24 mouse cellular contexts compared by ENCODE assay signal in the genomic region with DNA sequence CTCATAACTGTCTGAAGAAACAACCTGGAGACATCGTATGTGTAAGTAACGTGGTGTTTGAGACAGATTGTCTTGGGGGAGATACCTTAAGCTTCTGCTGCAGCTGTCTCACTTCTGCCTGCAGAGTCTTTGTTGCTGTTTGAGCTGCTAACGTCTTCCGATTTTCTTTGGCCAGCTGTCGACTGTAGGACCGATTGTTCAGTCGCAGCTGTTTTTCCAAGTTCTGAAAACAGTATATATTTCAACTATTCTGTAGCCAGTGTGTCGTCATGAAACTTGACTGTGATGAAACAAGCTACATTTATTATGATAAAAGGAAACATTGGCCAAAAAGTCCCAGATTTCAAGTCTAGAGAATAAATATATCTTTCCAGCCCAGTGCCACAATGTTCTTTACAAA. TPM values are rescaled to one million over a fixed set of nuclear protein-coding genes. Genes with fewer than 3 reads are reported as not detected.
DNase-seq lines count a peak whose midpoint lies in the region; ATAC-seq and TF ChIP-seq lines count a peak whose summit lies in the region.
"Had no signal": no experiment of that assay in that cellular context is flagged by ENCODE, and none has a peak within 500 bp of the region (broad histone marks: within the 10 kb centered on the region; RNA-seq: fewer than 3 reads in every experiment).

No protein-coding gene starts in this region.

- H3K36me3 ChIP-seq in embryonic facial prominence, embryonic 14.5 days (ENCODE audit: control insufficient read depth, insufficient read depth, low read length): no peaks in the 10 kb centered on the region
- H3K36me3 ChIP-seq in embryonic facial prominence, embryonic 10.5 days (replicated peaks): no peaks in the 10 kb centered on the region
- H3K36me3 ChIP-seq in lung, embryonic 14.5 days (ENCODE audit: insufficient read depth): no peaks in the 10 kb centered on the region
- no peaks in the 10 kb centered on the region for H3K36me3 ChIP-seq in lung, postnatal 0 days (ENCODE audit: insufficient read depth, low read length)
- H3K36me3 ChIP-seq: embryonic facial prominence, embryonic 13.5 days; forebrain, embryonic 15.5 days; G1E had no signal

- H3K27me3 ChIP-seq in embryonic facial prominence, embryonic 14.5 days (replicated peaks; ENCODE audit: control insufficient read depth, insufficient read depth, low read length): no peaks in the 10 kb centered on the region
- H3K27me3 ChIP-seq in embryonic facial prominence, embryonic 10.5 days (replicated peaks; ENCODE audit: low read depth, poor library complexity, severe bottlenecking): no peaks in the 10 kb centered on the region
- no peaks in the 10 kb centered on the region for H3K27me3 ChIP-seq in lung, embryonic 14.5 days (ENCODE audit: insufficient read depth, low read length)
- no peaks in the 10 kb centered on the region for H3K27me3 ChIP-seq in lung, postnatal 0 days (replicated peaks; ENCODE audit: insufficient read depth, low read length)
- H3K27me3 ChIP-seq: CH12.LX; embryonic facial prominence, embryonic 13.5 days; forebrain, embryonic 13.5 days; forebrain, embryonic 15.5 days; Patski had no signal

- no peaks in the 10 kb centered on the region for H3K9me3 ChIP-seq in embryonic facial prominence, embryonic 14.5 days (ENCODE audit: control insufficient read depth, low read length)
- H3K9me3 ChIP-seq in embryonic facial prominence, embryonic 10.5 days: no peaks in the 10 kb centered on the region
- no peaks in the 10 kb centered on the region; the same call in 1 of the 2 replicates for H3K9me3 ChIP-seq in lung, embryonic 14.5 days (ENCODE audit: low read depth, low read length)
- H3K9me3 ChIP-seq in lung, postnatal 0 days (ENCODE audit: low read length): no peaks in the 10 kb centered on the region
- H3K9me3 ChIP-seq: embryonic facial prominence, embryonic 13.5 days; forebrain, embryonic 13.5 days; forebrain, embryonic 15.5 days; G1E had no signal

- ATAC-seq in embryonic facial prominence, embryonic 14.5 days (ENCODE audit: low read depth): no peak
- no peak for ATAC-seq in lung, embryonic 14.5 days (ENCODE audit: insufficient read depth)
- ATAC-seq in lung, postnatal 0 days: no peak
- ATAC-seq: activated CD4-positive, CD25-positive, alpha-beta regulatory T cell, adult 4 months; CD4-positive, CD25-positive, alpha-beta regulatory T cell, adult 4 months; forebrain, embryonic 13.5 days; forebrain, embryonic 15.5 days; forebrain, postnatal 0 days; Patski had no signal

- H3K4me2 ChIP-seq in embryonic facial prominence, embryonic 14.5 days (ENCODE audit: low read depth, low read length): no peak overlapping the region
- no peak overlapping the region for H3K4me2 ChIP-seq in lung, embryonic 14.5 days
- H3K4me2 ChIP-seq in lung, postnatal 0 days (replicated peaks; ENCODE audit: low read depth, low read length): no peak overlapping the region
- H3K4me2 ChIP-seq: embryonic facial prominence, embryonic 13.5 days; forebrain, embryonic 13.5 days; forebrain, embryonic 15.5 days had no signal

- no peak overlapping the region for H3K9ac ChIP-seq in embryonic facial prominence, embryonic 14.5 days (ENCODE audit: low read depth, low read length)
- no peak overlapping the region for H3K9ac ChIP-seq in lung, embryonic 14.5 days
- H3K9ac ChIP-seq in lung, postnatal 0 days (replicated peaks; ENCODE audit: low read depth): no peak overlapping the region
- H3K9ac ChIP-seq: embryonic facial prominence, embryonic 13.5 days; forebrain, embryonic 13.5 days; forebrain, embryonic 15.5 days; forebrain, postnatal 0 days had no signal

- 0 out of 2 replicates have a peak overlapping the region, but pooled peaks have one; percentile 21 for H3K27ac ChIP-seq in embryonic facial prominence, embryonic 14.5 days (replicated peaks; ENCODE audit: low read depth, low read length)
- H3K27ac ChIP-seq in embryonic facial prominence, embryonic 10.5 days (replicated peaks): no peak overlapping the region
- no peak overlapping the region for H3K27ac ChIP-seq in lung, embryonic 14.5 days (ENCODE audit: low read depth)
- H3K27ac ChIP-seq in lung, postnatal 0 days (ENCODE audit: low read length): no peak overlapping the region
- H3K27ac ChIP-seq: embryonic facial prominence, embryonic 13.5 days; forebrain, embryonic 13.5 days; forebrain, embryonic 15.5 days had no signal

- DNase-seq in embryonic facial prominence, embryonic 14.5 days (ENCODE audit: low spot score): peak; percentile 60
- DNase-seq in embryonic facial prominence, embryonic 10.5 days (ENCODE audit: low spot score): no peak
- peak; percentile 37 for DNase-seq in lung, embryonic 14.5 days
- no peak for DNase-seq in lung, postnatal 14 days
- peak; percentile 63 for DNase-seq in lung, postnatal 0 days (ENCODE audit: low spot score)
- DNase-seq in lung, postnatal 25 days (ENCODE audit: low spot score): no peak
- DNase-seq: adrenal gland, adult 8-10 months; adrenal gland, postnatal 14 days; adrenal gland, postnatal 36 days; B cell, adult 2 months; cerebellum, adult 11-12 months; cerebellum, adult 2 months; cerebellum, adult 9-10 months; cerebellum, postnatal 10 days; cerebellum, postnatal 25 days; forebrain, postnatal 0 days had no signal

- 72% methylated on average over 8 of the region's 8 CpGs for WGBS in embryonic facial prominence, embryonic 14.5 days
- 82% methylated on average over 8 of the region's 8 CpGs for WGBS in embryonic facial prominence, embryonic 10.5 days
- WGBS in lung, embryonic 14.5 days: 37% methylated on average over 8 of the region's 8 CpGs
- WGBS in lung, postnatal 0 days: 55% methylated on average over 8 of the region's 8 CpGs

- TF ChIP-seq EP300 in lung, postnatal 0 days (IDR thresholded peaks at IDR 0.05): no peak

- H3K4me3 ChIP-seq in embryonic facial prominence, embryonic 14.5 days (ENCODE audit: low read depth, low read length): no peak overlapping the region
- no peak overlapping the region for H3K4me3 ChIP-seq in embryonic facial prominence, embryonic 10.5 days
- H3K4me3 ChIP-seq in lung, embryonic 14.5 days (ENCODE audit: low read depth, low read length): no peak overlapping the region
- no peak overlapping the region for H3K4me3 ChIP-seq in lung, postnatal 0 days (ENCODE audit: low read depth, low read length)
- H3K4me3 ChIP-seq: embryonic facial prominence, embryonic 13.5 days; forebrain, embryonic 13.5 days; forebrain, embryonic 15.5 days had no signal

- TF ChIP-seq CTCF in lung, embryonic 14.5 days (IDR thresholded peaks at IDR 0.05; ENCODE audit: low read depth): no peak
- no peak for TF ChIP-seq CTCF in lung, postnatal 0 days (IDR thresholded peaks at IDR 0.05)

- H3K4me1 ChIP-seq in embryonic facial prominence, embryonic 14.5 days (ENCODE audit: control insufficient read depth, insufficient read depth, low read length): no peaks in the 10 kb centered on the region
- peaks cover 6% of the 10 kb centered on the region for H3K4me1 ChIP-seq in embryonic facial prominence, embryonic 10.5 days
- no peaks in the 10 kb centered on the region; the same call in 1 of the 2 replicates for H3K4me1 ChIP-seq in lung, embryonic 14.5 days (ENCODE audit: insufficient read depth)
- no peaks in the 10 kb centered on the region; the same call in none of the 2 replicates for H3K4me1 ChIP-seq in lung, postnatal 0 days (ENCODE audit: insufficient read depth, low read depth, low read length)
- H3K4me1 ChIP-seq: embryonic facial prominence, embryonic 13.5 days; forebrain, embryonic 13.5 days had no signal

RNA-seq across cellular contexts. Expression of gene Lca5l, which starts 18.4 kb away (rescaled TPM):
- polyA plus RNA-seq in embryonic facial prominence, embryonic 14.5 days (2014; fragmentation: Nextera tagmentation; extraction: Ambion mirVana): 1.8 and 2.1 TPM in 2 replicates
- 0.80 and 0.85 TPM in 2 replicates for polyA plus RNA-seq in embryonic facial prominence, embryonic 10.5 days (2016; fragmentation: Nextera tagmentation; extraction: Ambion mirVana)
- 1.1 and 1.9 TPM in 2 replicates for polyA plus RNA-seq in lung, embryonic 14.5 days (2014; fragmentation: Nextera tagmentation; extraction: Ambion mirVana)
- polyA plus RNA-seq in lung, postnatal 0 days (2015; fragmentation: Nextera tagmentation; extraction: Ambion mirVana): 1.4 TPM in 2 replicates
- polyA plus RNA-seq: CD4-positive, CD25-positive, alpha-beta regulatory T cell, adult 4 months; G1E had no signal

RNA-seq across cellular contexts. Expression of gene Sh3bgr, which starts 26.6 kb away (rescaled TPM):
- 25.4 and 40.9 TPM in 2 replicates for polyA plus RNA-seq in embryonic facial prominence, embryonic 14.5 days (2014; fragmentation: Nextera tagmentation; extraction: Ambion mirVana)
- 1.5 and 1.7 TPM in 2 replicates for polyA plus RNA-seq in embryonic facial prominence, embryonic 10.5 days (2016; fragmentation: Nextera tagmentation; extraction: Ambion mirVana)
- polyA plus RNA-seq in lung, embryonic 14.5 days (2014; fragmentation: Nextera tagmentation; extraction: Ambion mirVana): 1.9 and 6.6 TPM in 2 replicates
- polyA plus RNA-seq in lung, postnatal 0 days (2015; fragmentation: Nextera tagmentation; extraction: Ambion mirVana): 8.2 TPM in 2 replicates
- polyA plus RNA-seq: activated CD4-positive, CD25-positive, alpha-beta regulatory T cell, adult 4 months; CD4-positive, CD25-positive, alpha-beta regulatory T cell, adult 4 months; G1E had no signal

RNA-seq across cellular contexts. Expression of gene Wrb, which starts 28.4 kb away (rescaled TPM):
- 61.3 and 63.0 TPM in 2 replicates for polyA plus RNA-seq in embryonic facial prominence, embryonic 14.5 days (2014; fragmentation: Nextera tagmentation; extraction: Ambion mirVana)
- 86.2 and 94.3 TPM in 2 replicates for polyA plus RNA-seq in embryonic facial prominence, embryonic 10.5 days (2016; fragmentation: Nextera tagmentation; extraction: Ambion mirVana)
- 53.3 and 56.2 TPM in 2 replicates for polyA plus RNA-seq in lung, embryonic 14.5 days (2014; fragmentation: Nextera tagmentation; extraction: Ambion mirVana)
- 25.3 and 28.6 TPM in 2 replicates for polyA plus RNA-seq in lung, postnatal 0 days (2015; fragmentation: Nextera tagmentation; extraction: Ambion mirVana)

RNA-seq across cellular contexts. Expression of gene Hmgn1, which starts 46.1 kb away (rescaled TPM):
- 528 and 592 TPM in 2 replicates for polyA plus RNA-seq in embryonic facial prominence, embryonic 14.5 days (2014; fragmentation: Nextera tagmentation; extraction: Ambion mirVana)
- polyA plus RNA-seq in embryonic facial prominence, embryonic 10.5 days (2016; fragmentation: Nextera tagmentation; extraction: Ambion mirVana): 895 and 901 TPM in 2 replicates
- 746 and 786 TPM in 2 replicates for polyA plus RNA-seq in lung, embryonic 14.5 days (2014; fragmentation: Nextera tagmentation; extraction: Ambion mirVana)
- polyA plus RNA-seq in lung, postnatal 0 days (2015; fragmentation: Nextera tagmentation; extraction: Ambion mirVana): 279 and 307 TPM in 2 replicates

Comparison
In these comparisons a context has a peak if more than half of its experiments do, and no peak if none do; other contexts are left out.
1. DNase-seq: peak in embryonic facial prominence, embryonic 14.5 days (single experiment), lung, embryonic 14.5 days (single experiment) and lung, postnatal 0 days (single experiment); none in embryonic facial prominence, embryonic 10.5 days (single experiment), lung, postnatal 14 days (single experiment) and lung, postnatal 25 days (single experiment).